Mouse (Mus musculus) central nervous system, embryonic 14 days (tissue): ENCODE measurements around the gene Kdm4a. TPM values are rescaled to one million over a fixed set of nuclear protein-coding genes. Genes with fewer than 3 reads are reported as not detected.

Source experiments
- polyA plus RNA-seq: library from polyadenylated mRNA; depleted of rRNA; stranded (reverse); fragments of >200 nt; gene quantifications from 2 replicates; pipeline ENCODE4 v1.2.3, GENCODE M21; 2012; rRNA removed

Gene Kdm4a
- polyA plus RNA-seq, result 107 and 114 TPM in 2 replicates

GRCm38 (mm10) chr4:118179467-118180300, at the start of gene Kdm4a:
TSS of gene Kdm4a (minus strand) at chr4:118180043.

GRCm38 (mm10) chr4:118134485-118135365, 45.1 kb downstream of the Kdm4a start, which contains the start of gene St3gal3:
TSS of gene St3gal3 (minus strand) at chr4:118134914.

Other genes starting within 250 kb of the Kdm4a start
- 29.3 and 31.3 TPM in 2 replicates for gene St3gal3, start 45.1 kb downstream of the Kdm4a start, polyA plus RNA-seq
- gene Ptprf, start 111.4 kb upstream of the Kdm4a start, polyA plus RNA-seq, result 91.0 and 103 TPM in 2 replicates
- gene Szt2, start 229.2 kb upstream of the Kdm4a start, polyA plus RNA-seq, result 35.3 and 40.0 TPM in 2 replicates
- 97.0 and 106 TPM in 2 replicates for gene Med8, start 229.3 kb upstream of the Kdm4a start, polyA plus RNA-seq
- gene Elovl1, start 248.1 kb upstream of the Kdm4a start, polyA plus RNA-seq, result 48.1 and 65.8 TPM in 2 replicates